Mouse (Mus musculus): ENCODE results near the gene Kdelr2. TPM values are rescaled to one million over a fixed set of nuclear protein-coding genes. Genes with fewer than 3 reads are reported as not detected.

Gene Kdelr2
- polyA plus RNA-seq, 1 experiment from 2014 or later: 114 TPM

- Histone ChIP-seq H3K9ac (replicated peaks; ENCODE audit: low read depth, low read length) (no peak overlapping the region), H3K4me2 (ENCODE audit: low read depth, low read length) (no peak overlapping the region), H3K27me3 (ENCODE audit: control insufficient read depth, insufficient read depth, low read length) (peaks cover 44% of the 10 kb centered on the region), H3K4me1 (ENCODE audit: control insufficient read depth, insufficient read depth, low read length) (peaks cover 6% of the 10 kb centered on the region; the same call in 1 of the 2 replicates), H3K27ac (ENCODE audit: low read depth, low read length) (no peak overlapping the region), H3K9me3 (ENCODE audit: control insufficient read depth, low read length) (no peaks in the 10 kb centered on the region), H3K4me3 (ENCODE audit: low read depth, low read length) (no peak overlapping the region), H3K36me3 (ENCODE audit: control insufficient read depth, insufficient read depth, low read length) (no peaks in the 10 kb centered on the region)
- ATAC-seq (ENCODE audit: low read depth): no peak
- WGBS: 72% methylated on average over 3 of the region's 3 CpGs
Observed at GRCm38 (mm10) chr5:143367931-143368330, 35.7 kb upstream of the Kdelr2 start.

- Histone ChIP-seq H3K9ac (replicated peaks; ENCODE audit: low read depth, low read length) (no peak overlapping the region), H3K27me3 (ENCODE audit: control insufficient read depth, insufficient read depth, low read length) (peaks cover 57% of the 10 kb centered on the region), H3K4me1 (ENCODE audit: control insufficient read depth, insufficient read depth, low read length) (peaks cover 6% of the 10 kb centered on the region; the same call in 1 of the 2 replicates), H3K36me3 (ENCODE audit: control insufficient read depth, insufficient read depth, low read length) (no peaks in the 10 kb centered on the region), H3K9me3 (ENCODE audit: control insufficient read depth, low read length) (no peaks in the 10 kb centered on the region), H3K4me2 (ENCODE audit: low read depth, low read length) (peak overlapping the region; percentile 41), H3K4me3 (ENCODE audit: low read depth, low read length) (peak overlapping the region; percentile 23), H3K27ac (ENCODE audit: low read depth, low read length) (no peak overlapping the region)
- ATAC-seq (ENCODE audit: low read depth): no peak
- WGBS: 2% methylated on average over 34 of the region's 36 CpGs
Observed at GRCm38 (mm10) chr5:143369611-143370255, 33.9 kb upstream of the Kdelr2 start.

- no peak overlapping the region for H3K9ac ChIP-seq (replicated peaks; ENCODE audit: low read depth, low read length)
- no peak for ATAC-seq (ENCODE audit: low read depth)
Observed at GRCm38 (mm10) chr5:143370416-143371145, 33.1 kb upstream of the Kdelr2 start.

GRCm38 (mm10) chr5:143371146-143371510 is 32.5 kb upstream of the Kdelr2 start:
- no peaks in the 10 kb centered on the region for H3K36me3 ChIP-seq (ENCODE audit: control insufficient read depth, insufficient read depth, low read length)
- H3K4me2 ChIP-seq (ENCODE audit: low read depth, low read length): no peak overlapping the region
- H3K9ac ChIP-seq (replicated peaks; ENCODE audit: low read depth, low read length): no peak overlapping the region
- H3K9me3 ChIP-seq (ENCODE audit: control insufficient read depth, low read length): no peaks in the 10 kb centered on the region
- H3K4me3 ChIP-seq (ENCODE audit: low read depth, low read length): no peak overlapping the region
- 42% methylated on average over 4 of the region's 4 CpGs for WGBS
- H3K27ac ChIP-seq (ENCODE audit: low read depth, low read length): no peak overlapping the region
- ATAC-seq (ENCODE audit: low read depth): no peak
- peaks cover 60% of the 10 kb centered on the region for H3K27me3 ChIP-seq (ENCODE audit: control insufficient read depth, insufficient read depth, low read length)
- peaks cover 6% of the 10 kb centered on the region; the same call in 1 of the 2 replicates for H3K4me1 ChIP-seq (ENCODE audit: control insufficient read depth, insufficient read depth, low read length)

More at GRCm38 (mm10) chr5:143370416-143371145, 33.1 kb upstream of the Kdelr2 start:
- Histone ChIP-seq H3K4me1 (ENCODE audit: control insufficient read depth, insufficient read depth, low read length) (peaks cover 6% of the 10 kb centered on the region; the same call in 1 of the 2 replicates), H3K4me3 (ENCODE audit: low read depth, low read length) (peak overlapping the region; percentile 23; the same call in 1 of the 2 replicates), H3K9me3 (ENCODE audit: control insufficient read depth, low read length) (no peaks in the 10 kb centered on the region), H3K27me3 (ENCODE audit: control insufficient read depth, insufficient read depth, low read length) (peaks cover 60% of the 10 kb centered on the region), H3K36me3 (ENCODE audit: control insufficient read depth, insufficient read depth, low read length) (no peaks in the 10 kb centered on the region), H3K27ac (ENCODE audit: low read depth, low read length) (no peak overlapping the region), H3K4me2 (ENCODE audit: low read depth, low read length) (peak overlapping the region; percentile 41; the same call in 1 of the 2 replicates)
- WGBS: 22% methylated on average over 17 of the region's 17 CpGs

DNA sequence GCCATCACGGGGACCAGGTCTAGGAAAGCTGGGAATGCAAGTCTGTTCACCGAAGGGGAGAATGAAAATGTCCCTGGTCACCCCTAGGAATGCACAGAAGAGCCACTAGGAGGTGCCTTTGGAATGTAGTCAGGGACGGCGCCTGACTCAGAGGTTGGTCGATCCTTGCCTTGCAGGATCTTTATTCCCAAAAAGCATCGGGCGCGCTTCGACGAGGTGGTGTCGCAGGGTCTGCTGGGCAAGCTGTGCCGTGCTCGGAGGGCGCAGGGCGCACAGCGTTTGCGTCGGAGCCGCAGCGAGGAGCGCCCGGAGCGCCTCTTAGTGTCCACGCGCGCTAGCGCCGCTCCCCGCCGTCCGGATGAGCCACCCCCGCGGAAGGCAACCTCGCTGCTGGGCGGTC is 30.8 kb upstream of the Kdelr2 start:
- no peak for ATAC-seq (ENCODE audit: low read depth)
- H3K9ac ChIP-seq (replicated peaks; ENCODE audit: low read depth, low read length): peak overlapping the region; percentile 32; the same call in 1 of the 2 replicates
- no peaks in the 10 kb centered on the region for H3K36me3 ChIP-seq (ENCODE audit: control insufficient read depth, insufficient read depth, low read length)
- peak overlapping the region; percentile 44 for H3K4me2 ChIP-seq (ENCODE audit: low read depth, low read length)
- no peaks in the 10 kb centered on the region for H3K9me3 ChIP-seq (ENCODE audit: control insufficient read depth, low read length)
- 1% methylated on average over 34 of the region's 35 CpGs for WGBS
- H3K27me3 ChIP-seq (ENCODE audit: control insufficient read depth, insufficient read depth, low read length): peaks cover 60% of the 10 kb centered on the region
- peak overlapping the region; percentile 31; the same call in 1 of the 2 replicates for H3K4me3 ChIP-seq (ENCODE audit: low read depth, low read length)
- peaks cover 6% of the 10 kb centered on the region; the same call in 1 of the 2 replicates for H3K4me1 ChIP-seq (ENCODE audit: control insufficient read depth, insufficient read depth, low read length)
- no peak overlapping the region for H3K27ac ChIP-seq (ENCODE audit: low read depth, low read length)

- ATAC-seq (ENCODE audit: low read depth): no peak; the same call in 1 of the 2 replicates
- no peak overlapping the region for H3K27ac ChIP-seq (ENCODE audit: low read depth, low read length)
- no peak overlapping the region for H3K9ac ChIP-seq (replicated peaks; ENCODE audit: low read depth, low read length)
- H3K4me1 ChIP-seq (ENCODE audit: control insufficient read depth, insufficient read depth, low read length): no peaks in the 10 kb centered on the region
- 10% methylated on average over 21 of the region's 21 CpGs for WGBS
- no peaks in the 10 kb centered on the region for H3K9me3 ChIP-seq (ENCODE audit: control insufficient read depth, low read length)
- peaks cover 41% of the 10 kb centered on the region for H3K27me3 ChIP-seq (ENCODE audit: control insufficient read depth, insufficient read depth, low read length)
- no peaks in the 10 kb centered on the region for H3K36me3 ChIP-seq (ENCODE audit: control insufficient read depth, insufficient read depth, low read length)
- no peak overlapping the region; the same call in 1 of the 2 replicates for H3K4me2 ChIP-seq (ENCODE audit: low read depth, low read length)
- peak overlapping the region; percentile 6; the same call in 1 of the 2 replicates for H3K4me3 ChIP-seq (ENCODE audit: low read depth, low read length)
Observed at GRCm38 (mm10) chr5:143375242-143375641, 28.4 kb upstream of the Kdelr2 start.

DNA sequence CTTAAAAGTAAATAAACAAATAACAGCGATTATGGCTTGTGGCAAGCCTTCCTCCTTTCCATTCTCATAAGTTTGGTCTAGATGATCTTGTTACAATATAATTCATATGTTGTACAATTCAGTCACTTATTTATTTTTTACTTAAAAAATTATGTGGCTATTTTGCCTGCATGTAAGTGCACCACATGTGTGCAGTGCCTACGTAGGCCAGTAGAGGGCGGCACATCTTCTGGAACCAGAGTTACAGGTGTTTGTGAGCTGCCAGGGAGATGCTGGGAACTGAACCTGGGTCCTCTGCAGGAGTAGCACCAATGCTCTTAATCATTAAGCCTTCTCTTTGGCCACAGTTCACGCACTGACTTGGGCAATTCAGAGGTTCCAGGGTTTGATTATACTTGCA is 27.5 kb upstream of the Kdelr2 start:
- 84% methylated on average over 4 of the region's 4 CpGs for WGBS

GRCm38 (mm10) chr5:143386797-143387621 is 16.6 kb upstream of the Kdelr2 start:
- H3K9me3 ChIP-seq (ENCODE audit: control insufficient read depth, low read length): no peaks in the 10 kb centered on the region
- no peaks in the 10 kb centered on the region for H3K4me1 ChIP-seq (ENCODE audit: control insufficient read depth, insufficient read depth, low read length)
- no peak for ATAC-seq (ENCODE audit: low read depth)
- peak overlapping the region; percentile 24 for H3K4me3 ChIP-seq (ENCODE audit: low read depth, low read length)
- H3K27ac ChIP-seq (ENCODE audit: low read depth, low read length): no peak overlapping the region
- 8% methylated on average over 37 of the region's 39 CpGs for WGBS
- no peaks in the 10 kb centered on the region for H3K36me3 ChIP-seq (ENCODE audit: control insufficient read depth, insufficient read depth, low read length)
- peaks cover 9% of the 10 kb centered on the region; the same call in 1 of the 2 replicates for H3K27me3 ChIP-seq (ENCODE audit: control insufficient read depth, insufficient read depth, low read length)
- no peak overlapping the region for H3K9ac ChIP-seq (replicated peaks; ENCODE audit: low read depth, low read length)
- H3K4me2 ChIP-seq (ENCODE audit: low read depth, low read length): peak overlapping the region; percentile 45

More for the DNA sequence above, 27.5 kb upstream of the Kdelr2 start:
- no peaks in the 10 kb centered on the region for H3K9me3 ChIP-seq (ENCODE audit: control insufficient read depth, low read length)
- no peak overlapping the region for H3K4me3 ChIP-seq (ENCODE audit: low read depth, low read length)
- no peaks in the 10 kb centered on the region for H3K36me3 ChIP-seq (ENCODE audit: control insufficient read depth, insufficient read depth, low read length)
- no peaks in the 10 kb centered on the region for H3K4me1 ChIP-seq (ENCODE audit: control insufficient read depth, insufficient read depth, low read length)
- H3K27me3 ChIP-seq (ENCODE audit: control insufficient read depth, insufficient read depth, low read length): peaks cover 33% of the 10 kb centered on the region
- ATAC-seq (ENCODE audit: low read depth): no peak
- H3K9ac ChIP-seq (replicated peaks; ENCODE audit: low read depth, low read length): no peak overlapping the region
- no peak overlapping the region for H3K27ac ChIP-seq (ENCODE audit: low read depth, low read length)
- H3K4me2 ChIP-seq (ENCODE audit: low read depth, low read length): no peak overlapping the region
